Mouse (Mus musculus): Measurements from ENCODE around the gene Lhx6. TPM values are rescaled to one million over a fixed set of nuclear protein-coding genes. Genes with fewer than 3 reads are reported as not detected.
A peak's percentile ranks its signal among the peaks of the same experiment; 100 is the strongest.

The Lhx6 gene
- total and polyA plus RNA-seq, 3 experiments: 1.3 to 3.0 TPM; not detected in 1

GRCm38 (mm10) chr2:36053249-36053648, 52.0 kb downstream of the Lhx6 start:
- Histone ChIP-seq H3K36me3 (ENCODE audit: control insufficient read depth in 1 of 2, insufficient read depth in 2 of 2, low read length in 2 of 2) (no peaks in the 10 kb centered on the region; a peak in 1 of 4 replicates), H3K9ac (ENCODE audit: control insufficient read depth, low read depth, low read length, poor library complexity, severe bottlenecking) (no peak overlapping the region), H3K27me3 (ENCODE audit: control insufficient read depth in 1 of 2, insufficient read depth in 2 of 2, low read length in 2 of 2) (no peaks in the 10 kb centered on the region), H3K27ac (ENCODE audit: control insufficient read depth, low read depth, low read length) (no peak overlapping the region), H3K4me3 (ENCODE audit: control insufficient read depth in 1 of 2, insufficient read depth in 1 of 2, low read depth in 2 of 2, low read length in 2 of 2) (no peak overlapping the region), H3K4me1 (ENCODE audit: control insufficient read depth in 1 of 2, insufficient read depth in 2 of 2, low read length in 2 of 2) (0 out of 4 replicates have a peak, but pooled peaks cover 0 to 4% of the 10 kb centered on the region in 2 experiments), H3K79me2 (ENCODE audit: control insufficient read depth, insufficient read depth, low read length, poor library complexity) (peaks cover 9% of the 10 kb centered on the region), H3K9me3 (replicated peaks; ENCODE audit: insufficient read depth, low read length) (no peaks in the 10 kb centered on the region)
- TF ChIP-seq JUND (IDR thresholded peaks at IDR 0.05; ENCODE audit: low read depth, low read length) (no peak), USF2 (IDR thresholded peaks at IDR 0.05; ENCODE audit: borderline replicate concordance in 1 of 2, insufficient read depth in 1 of 2, low read depth in 1 of 2, low read length in 2 of 2) (no peak), UBTF (IDR thresholded peaks at IDR 0.05; ENCODE audit: borderline replicate concordance, insufficient read depth, low read depth, low read length) (no peak), MAFK (IDR thresholded peaks at IDR 0.05; ENCODE audit: borderline replicate concordance, low read depth, low read length) (no peak), ZMIZ1 (IDR thresholded peaks at IDR 0.05; ENCODE audit: low read depth, low read length) (no peak), CHD1 (IDR thresholded peaks at IDR 0.05; ENCODE audit: low read depth, low read length) (no peak), RCOR1 (IDR thresholded peaks at IDR 0.05; ENCODE audit: low read depth, low read length) (no peak), NELFE (IDR thresholded peaks at IDR 0.05; ENCODE audit: low read depth, low read length) (no peak), POLR2AphosphoS2 (IDR thresholded peaks at IDR 0.05; ENCODE audit: low read length) (no peak)
- no peak for DNase-seq (ENCODE audit: low read depth, low spot score)

GRCm38 (mm10) chr2:36049567-36049954, 55.6 kb downstream of the Lhx6 start:
- Histone ChIP-seq H3K9me3 (replicated peaks; ENCODE audit: insufficient read depth, low read length) (no peaks in the 10 kb centered on the region), H3K4me3 (ENCODE audit: control insufficient read depth in 1 of 2, insufficient read depth in 1 of 2, low read depth in 2 of 2, low read length in 2 of 2) (peak overlapping the region; percentile 83 to 97)
- TF ChIP-seq ZNF384 (IDR thresholded peaks at IDR 0.05; ENCODE audit: low read depth, low read length) (no peak), ZC3H11A (IDR thresholded peaks at IDR 0.05; ENCODE audit: low read depth, low read length) (no peak), USF1 (IDR thresholded peaks at IDR 0.05; ENCODE audit: low read depth, low read length) (no peak), UBTF (IDR thresholded peaks at IDR 0.05; ENCODE audit: borderline replicate concordance, insufficient read depth, low read depth, low read length) (no peak), E2F4 (IDR thresholded peaks at IDR 0.05; ENCODE audit: borderline replicate concordance, low read depth, low read length) (no peak), NELFE (IDR thresholded peaks at IDR 0.05; ENCODE audit: low read depth, low read length) (no peak), JUND (IDR thresholded peaks at IDR 0.05; ENCODE audit: low read depth, low read length) (no peak), MAX (IDR thresholded peaks at IDR 0.05; ENCODE audit: low read length) (no peak), NRF1 (IDR thresholded peaks at IDR 0.05; ENCODE audit: insufficient read depth, low read depth, low read length, poor library complexity, severe bottlenecking) (no peak), RCOR1 (IDR thresholded peaks at IDR 0.05; ENCODE audit: low read depth, low read length) (no peak), BHLHE40 (IDR thresholded peaks at IDR 0.05; ENCODE audit: borderline replicate concordance, low read depth, low read length) (no peak), CHD1 (IDR thresholded peaks at IDR 0.05; ENCODE audit: low read depth, low read length) (no peak), POLR2AphosphoS5 (IDR thresholded peaks at IDR 0.05; ENCODE audit: borderline replicate concordance, low read depth, low read length) (no peak), POLR2AphosphoS2 (IDR thresholded peaks at IDR 0.05; ENCODE audit: low read length) (no peak), SMC3 (IDR thresholded peaks at IDR 0.05; ENCODE audit: low read depth, low read length) (no peak), GATA1 (IDR thresholded peaks at IDR 0.05; ENCODE audit: low read depth, low read length) (no peak), SIN3A (IDR thresholded peaks at IDR 0.05; ENCODE audit: low read length) (no peak), MYB (IDR thresholded peaks at IDR 0.05; ENCODE audit: low read depth, low read length) (no peak), ZKSCAN1 (IDR thresholded peaks at IDR 0.05; ENCODE audit: low read depth, low read length) (no peak)

More at GRCm38 (mm10) chr2:36049567-36049954, 55.6 kb downstream of the Lhx6 start:
- Histone ChIP-seq H3K79me2 (ENCODE audit: control insufficient read depth, insufficient read depth, low read length, poor library complexity) (peaks cover 30% of the 10 kb centered on the region), H3K9ac (ENCODE audit: control insufficient read depth, low read depth, low read length, poor library complexity, severe bottlenecking) (peak overlapping the region; percentile 21; the same call in 1 of the 2 replicates), H3K27ac (ENCODE audit: control insufficient read depth, low read depth, low read length) (no peak overlapping the region), H3K4me1 (ENCODE audit: control insufficient read depth in 1 of 2, insufficient read depth in 2 of 2, low read length in 2 of 2) (peaks cover 2 to 12% of the 10 kb centered on the region in 2 experiments; a peak in 3 of 4 replicates), H3K36me3 (ENCODE audit: control insufficient read depth in 1 of 2, insufficient read depth in 2 of 2, low read length in 2 of 2) (peaks cover 0 to 11% of the 10 kb centered on the region in 2 experiments; a peak in 3 of 4 replicates), H3K27me3 (ENCODE audit: control insufficient read depth in 1 of 2, insufficient read depth in 2 of 2, low read length in 2 of 2) (no peaks in the 10 kb centered on the region)
- DNase-seq (ENCODE audit: low read depth, low spot score): no peak
